Mouse (Mus musculus) hindbrain, embryonic 15.5 days (tissue): ENCODE data around the gene Ptgdr. TPM values are rescaled to one million over a fixed set of nuclear protein-coding genes. Genes with fewer than 3 reads are reported as not detected.
"Not testable (repeated sequence)": the region's sequence is repeated elsewhere in the genome, so short reads cannot be mapped to it uniquely, and the experiment has no call there.

Experiments
- ATAC-seq: fragments of 200-750 bp; cut with Nextera tagmentation; 2 replicates; pipeline ENCODE4 v1.8.0; 2017; ENCODE audit warnings: low read depth, moderate number of reproducible peaks, moderate TSS enrichment; ENCODE audit not compliant: low FRiP score
- H3K27ac ChIP-seq: fragments of 300-500 bp; sonication (generic); replicated peaks from 2 replicates; pipeline ENCODE4 v1.5.1; 2015; ENCODE audit warnings: mild to moderate bottlenecking, inconsistent platforms
- H3K27me3 ChIP-seq: fragments of 300-500 bp; sonication (generic); 2 replicates; pipeline ENCODE4 v1.6.1; 2015; ENCODE audit warnings: control low read depth, inconsistent platforms
- H3K36me3 ChIP-seq: fragments of 300-500 bp; sonication (generic); 2 replicates; pipeline ENCODE4 v1.6.1; 2015; ENCODE audit warnings: control low read depth, inconsistent platforms
- H3K4me1 ChIP-seq: fragments of 300-500 bp; sonication (generic); replicated peaks from 2 replicates; pipeline ENCODE4 v1.6.1; 2015; ENCODE audit warnings: control low read depth, inconsistent platforms
- H3K4me2 ChIP-seq: fragments of 300-500 bp; sonication (generic); 2 replicates; pipeline ENCODE4 v1.6.1; 2015; ENCODE audit warnings: moderate library complexity, mild to moderate bottlenecking, inconsistent platforms
- H3K4me3 ChIP-seq: fragments of 300-500 bp; sonication (generic); 2 replicates; pipeline ENCODE4 v1.5.1; 2015; ENCODE audit warnings: mild to moderate bottlenecking, inconsistent platforms
- H3K9ac ChIP-seq: fragments of 300-500 bp; sonication (generic); 2 replicates; pipeline ENCODE4 v1.6.1; 2015; ENCODE audit warnings: inconsistent platforms
- H3K9me3 ChIP-seq: fragments of 300-500 bp; sonication (generic); 2 replicates; pipeline ENCODE4 v1.6.1; 2016; ENCODE audit warnings: control low read depth, inconsistent platforms
- WGBS: fragments of 180-500 bp; shearing (Covaris S2); methylation state at CpG from one replicate; pipeline ENCODE4 v1.1.7; 2015; 5-methylcytosine and 5-hydroxymethylcytosine counted together
- polyA plus RNA-seq: library from polyadenylated mRNA; unstranded; fragments of >200 nt; fragmentation: Nextera tagmentation; extraction: Ambion mirVana; gene quantifications from 2 replicates; pipeline ENCODE4 v1.2.1, GENCODE M21; 2015

Gene Ptgdr
- polyA plus RNA-seq, result 0.34 and 0.41 TPM in 2 replicates

- peak; percentile 62 for ATAC-seq
- no peaks in the 10 kb centered on the region for H3K9me3 ChIP-seq
- H3K9ac ChIP-seq, result peak within 1 kb of the TSS; percentile 45
Measured at GRCm38 (mm10) chr14:44858868-44859613, at the start of gene Ptgdr. TSS of gene Ptgdr (minus strand) at chr14:44859375.

GRCm38 (mm10) chr14:44907774-44908173, 48.6 kb upstream of the Ptgdr start:
- WGBS, result 87% methylated on average over 5 of the region's 5 CpGs
- no peak for ATAC-seq
- H3K4me1 ChIP-seq, result no peaks in the 10 kb centered on the region
- H3K9ac ChIP-seq, result no peak overlapping the region
- H3K27me3 ChIP-seq, result no peaks in the 10 kb centered on the region
- H3K9me3 ChIP-seq, result no peaks in the 10 kb centered on the region
- H3K4me2 ChIP-seq, result no peak overlapping the region
- H3K36me3 ChIP-seq, result no peaks in the 10 kb centered on the region
- no peak overlapping the region for H3K4me3 ChIP-seq
- H3K27ac ChIP-seq, result no peak overlapping the region

More at GRCm38 (mm10) chr14:44858868-44859613, at the start of gene Ptgdr:
- Histone ChIP-seq H3K27me3 (peaks cover 19% of the 10 kb centered on the region), H3K36me3 (no peaks in the 10 kb centered on the region), H3K27ac (no peak within 1 kb of the TSS), H3K4me3 (peak within 1 kb of the TSS; percentile 43), H3K4me1 (peaks cover 15% of the 10 kb centered on the region), H3K4me2 (peak within 1 kb of the TSS; percentile 80)
- WGBS, result 2% methylated on average over 32 of the region's 32 CpGs

DNA sequence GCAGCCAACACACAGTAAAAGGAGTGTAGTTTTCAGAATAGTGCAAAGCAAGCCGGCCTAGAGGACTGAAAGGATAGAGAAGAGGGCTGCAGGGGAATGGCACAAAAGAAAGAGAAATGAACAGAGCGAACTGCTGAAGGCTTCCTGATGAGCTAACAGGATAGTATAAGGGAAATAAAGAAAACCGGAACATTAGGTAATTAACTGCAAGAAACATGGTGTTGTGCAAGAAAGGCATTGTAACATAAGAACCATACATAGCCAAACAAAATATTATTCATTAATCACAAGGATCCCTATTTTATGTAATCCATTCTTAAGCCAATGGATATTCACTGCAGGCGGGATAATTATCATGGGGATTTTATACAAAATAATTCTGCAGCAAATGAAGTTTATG, 45.0 kb upstream of the Ptgdr start:
- Histone ChIP-seq H3K27me3 (no peaks in the 10 kb centered on the region), H3K4me1 (no peaks in the 10 kb centered on the region), H3K9me3 (no peaks in the 10 kb centered on the region), H3K36me3 (no peaks in the 10 kb centered on the region), H3K4me2 (no peak overlapping the region), H3K27ac (no peak overlapping the region), H3K9ac (no peak overlapping the region), H3K4me3 (no peak overlapping the region)
- WGBS, result 79% methylated on average over 4 of the region's 4 CpGs
- no peak for ATAC-seq

DNA sequence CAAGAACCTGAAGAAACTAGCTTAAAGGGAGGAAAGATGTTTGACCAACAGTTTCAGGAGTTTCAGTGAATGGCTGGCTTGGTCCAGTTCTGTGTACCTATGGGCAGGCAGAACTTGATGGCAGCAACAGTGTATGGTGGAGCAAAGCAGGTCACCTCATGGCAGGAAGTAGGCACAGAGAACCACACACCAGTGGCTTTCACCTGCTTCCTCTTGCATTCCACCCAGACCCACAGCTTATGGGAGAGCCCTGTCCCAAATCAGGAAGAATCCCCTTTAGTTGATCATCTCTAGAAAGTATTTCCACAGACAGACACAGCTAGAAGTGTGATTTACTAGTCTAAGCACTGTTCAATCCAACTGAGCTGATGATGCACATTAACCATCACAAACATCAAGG, 42.6 kb upstream of the Ptgdr start:
- ATAC-seq, H3K27me3 ChIP-seq, H3K4me2 ChIP-seq, H3K4me3 ChIP-seq, H3K27ac ChIP-seq, H3K9ac ChIP-seq, H3K36me3 ChIP-seq, H3K9me3 ChIP-seq, H3K4me1 ChIP-seq: not testable (repeated sequence)

DNA sequence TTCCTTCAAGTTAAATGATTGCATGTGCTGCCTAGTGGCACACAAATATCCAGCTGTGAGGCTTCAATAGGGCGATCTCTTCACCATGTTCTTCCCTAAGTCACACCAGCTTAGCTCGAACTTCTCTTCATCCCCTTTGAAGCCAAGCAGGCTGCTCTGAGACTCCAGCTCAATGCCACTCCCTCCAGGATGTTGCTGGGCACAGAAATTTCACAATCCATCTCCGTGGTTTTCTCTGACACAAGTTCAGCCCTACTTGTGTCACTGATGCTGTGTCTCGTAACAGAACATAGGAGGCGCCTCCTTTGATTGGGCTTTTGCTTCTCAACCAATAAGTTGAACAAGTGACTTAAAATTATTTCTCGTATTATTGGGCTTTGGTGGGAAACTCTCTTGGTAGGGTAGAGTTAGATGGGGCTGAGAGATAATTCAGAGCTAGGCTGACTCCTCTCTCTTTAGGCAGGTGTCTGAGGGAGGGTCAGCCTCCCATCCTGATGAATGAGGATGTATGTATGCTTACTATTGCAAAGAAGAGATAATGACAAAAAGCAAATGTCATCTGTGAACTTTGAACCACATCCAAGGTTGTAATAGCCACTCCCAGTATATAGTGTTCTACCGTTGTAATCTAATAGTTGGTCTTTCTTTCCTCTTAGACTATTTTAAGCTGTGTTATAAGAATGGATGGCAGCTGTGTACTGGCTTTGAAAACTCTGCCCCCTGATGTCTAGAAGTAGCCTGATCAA, 32.4 kb upstream of the Ptgdr start:
- Histone ChIP-seq H3K36me3 (no peaks in the 10 kb centered on the region), H3K9me3 (no peaks in the 10 kb centered on the region), H3K4me1 (no peaks in the 10 kb centered on the region), H3K27ac (no peak overlapping the region), H3K9ac (no peak overlapping the region), H3K27me3 (no peaks in the 10 kb centered on the region), H3K4me3 (no peak overlapping the region), H3K4me2 (no peak overlapping the region)
- ATAC-seq, result no peak
- 70% methylated on average over 7 of the region's 7 CpGs for WGBS

- ATAC-seq, result no peak
Measured at GRCm38 (mm10) chr14:44869686-44870085, 10.5 kb upstream of the Ptgdr start.

GRCm38 (mm10) chr14:44865661-44866060, 6.5 kb upstream of the Ptgdr start:
- no peak overlapping the region for H3K4me3 ChIP-seq
- H3K9ac ChIP-seq, result no peak overlapping the region
- H3K4me2 ChIP-seq, result no peak overlapping the region
- 89% methylated on average over 8 of the region's 8 CpGs for WGBS
- no peak for ATAC-seq
- H3K27ac ChIP-seq, result no peak overlapping the region
- H3K27me3 ChIP-seq, result no peaks in the 10 kb centered on the region
- H3K4me1 ChIP-seq, result 0 out of 2 replicates have a peak, but pooled peaks cover 3% of the 10 kb centered on the region
- H3K9me3 ChIP-seq, result no peaks in the 10 kb centered on the region
- no peaks in the 10 kb centered on the region for H3K36me3 ChIP-seq

More at GRCm38 (mm10) chr14:44869686-44870085, 10.5 kb upstream of the Ptgdr start:
- Histone ChIP-seq H3K4me2 (no peak overlapping the region), H3K27me3 (no peaks in the 10 kb centered on the region), H3K9me3 (no peaks in the 10 kb centered on the region), H3K36me3 (no peaks in the 10 kb centered on the region), H3K4me1 (no peaks in the 10 kb centered on the region), H3K27ac (no peak overlapping the region), H3K4me3 (no peak overlapping the region), H3K9ac (no peak overlapping the region)
- 84% methylated on average over 6 of the region's 6 CpGs for WGBS

DNA sequence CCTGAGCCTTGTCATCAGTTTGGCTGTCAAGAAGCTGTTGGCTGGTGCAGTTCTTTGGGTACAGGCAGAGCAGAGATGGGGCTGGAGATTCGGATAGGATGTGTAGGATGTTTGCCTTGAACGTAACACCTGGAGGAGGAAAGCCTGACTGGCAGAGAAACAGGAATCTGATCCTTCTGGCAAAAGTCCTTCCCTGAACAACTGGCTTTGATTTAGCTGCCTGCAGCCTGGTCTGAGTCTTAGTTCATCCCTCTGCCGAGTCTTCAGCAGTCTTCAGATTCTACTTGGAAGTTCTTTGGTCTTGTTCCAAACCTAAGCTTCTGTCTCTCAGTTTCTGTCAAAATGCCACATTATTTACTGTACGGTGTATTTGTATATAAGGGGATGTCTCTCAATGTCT, 3.9 kb upstream of the Ptgdr start:
- Histone ChIP-seq H3K27me3 (peaks cover 14% of the 10 kb centered on the region; the same call in 1 of the 2 replicates), H3K9ac (no peak overlapping the region), H3K36me3 (no peaks in the 10 kb centered on the region), H3K4me3 (no peak overlapping the region), H3K9me3 (no peaks in the 10 kb centered on the region), H3K4me2 (no peak overlapping the region), H3K4me1 (peaks cover 15% of the 10 kb centered on the region), H3K27ac (no peak overlapping the region)
- no peak for ATAC-seq
- WGBS, result 63% methylated on average over 4 of the region's 4 CpGs

DNA sequence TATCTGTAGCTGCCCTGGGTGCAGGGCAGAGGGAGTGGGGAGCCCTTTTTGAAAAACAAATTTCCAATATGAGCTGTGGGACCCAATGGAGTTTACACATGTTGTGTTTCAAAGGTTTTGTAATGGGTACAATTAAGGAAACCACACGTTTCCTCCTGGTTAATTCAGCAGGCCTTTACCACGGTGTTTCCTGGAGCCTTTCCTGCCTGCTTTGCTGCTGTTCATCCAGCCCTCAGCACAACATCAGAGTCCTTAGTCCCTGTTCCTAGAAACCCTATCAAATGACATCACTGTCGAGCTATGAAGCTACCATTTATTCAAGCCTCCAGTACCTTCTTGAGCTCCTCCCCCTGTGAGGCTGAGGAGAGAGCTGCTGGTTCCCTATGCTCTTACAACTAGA, 2.0 kb upstream of the Ptgdr start:
- peaks cover 15% of the 10 kb centered on the region for H3K4me1 ChIP-seq
- no peak overlapping the region for H3K4me3 ChIP-seq
- no peak overlapping the region for H3K9ac ChIP-seq
- no peak overlapping the region for H3K27ac ChIP-seq
- WGBS, result 77% methylated on average over 3 of the region's 3 CpGs
- no peaks in the 10 kb centered on the region for H3K9me3 ChIP-seq
- no peak overlapping the region for H3K4me2 ChIP-seq
- H3K27me3 ChIP-seq, result peaks cover 19% of the 10 kb centered on the region
- ATAC-seq, result no peak
- H3K36me3 ChIP-seq, result no peaks in the 10 kb centered on the region

DNA sequence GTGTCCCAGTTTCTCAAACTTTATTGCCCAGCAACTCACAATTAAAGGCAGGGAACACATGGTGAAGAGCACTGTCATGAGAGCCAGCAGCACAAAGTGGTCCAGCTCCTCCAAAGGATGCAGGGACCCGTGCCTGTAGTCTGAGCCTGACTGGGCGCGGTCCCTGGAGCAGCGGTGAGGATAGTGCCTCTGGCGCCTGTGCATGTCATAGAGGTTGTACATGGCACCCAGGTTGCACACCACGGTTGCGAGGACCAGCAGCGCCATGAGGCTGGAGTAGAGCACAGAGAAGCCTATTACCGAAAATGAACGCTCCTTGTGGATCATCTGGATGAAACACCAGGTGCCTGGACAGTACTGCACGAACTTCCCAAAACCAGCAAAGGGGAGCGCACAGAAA, 803 bp downstream of the Ptgdr start:
- ATAC-seq, result peak; percentile 7; the same call in 1 of the 2 replicates
- 15% methylated on average over 12 of the region's 12 CpGs for WGBS

GRCm38 (mm10) chr14:44850637-44851036, 8.5 kb downstream of the Ptgdr start:
- not testable (repeated sequence) for H3K27ac ChIP-seq, H3K9ac ChIP-seq, H3K4me3 ChIP-seq, H3K4me2 ChIP-seq, H3K9me3 ChIP-seq, H3K27me3 ChIP-seq, H3K36me3 ChIP-seq, H3K4me1 ChIP-seq
- ATAC-seq, result peak; percentile 79; the same call in 1 of the 2 replicates
- 5% methylated on average over 3 of the region's 3 CpGs for WGBS

More for the DNA sequence above, 803 bp downstream of the Ptgdr start:
- Histone ChIP-seq H3K36me3 (no peaks in the 10 kb centered on the region), H3K4me1 (peaks cover 12% of the 10 kb centered on the region), H3K9me3 (no peaks in the 10 kb centered on the region), H3K4me3 (peak overlapping the region; percentile 43), H3K27ac (no peak overlapping the region), H3K9ac (no peak overlapping the region), H3K27me3 (peaks cover 19% of the 10 kb centered on the region), H3K4me2 (peak overlapping the region; percentile 80)

DNA sequence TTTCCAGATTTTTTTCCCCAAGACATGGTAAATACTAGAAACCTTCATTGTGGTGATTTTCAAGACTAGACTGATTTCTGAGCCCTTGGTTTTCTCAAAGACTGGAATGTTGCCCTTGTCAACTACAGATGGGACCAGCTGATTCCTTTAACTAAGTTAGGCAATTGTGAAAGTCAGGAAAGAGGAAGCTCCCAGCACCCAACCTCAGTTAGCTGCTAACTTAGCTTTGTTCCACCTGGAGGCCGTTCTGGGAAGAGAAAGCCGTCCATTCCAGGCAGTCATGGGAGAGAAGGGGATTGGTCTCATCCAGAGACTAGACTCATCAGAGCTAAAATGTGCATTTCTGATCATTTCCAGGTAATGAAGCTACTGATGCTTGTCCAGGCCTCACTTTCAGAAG, 11.4 kb downstream of the Ptgdr start:
- no peak for ATAC-seq
- Histone ChIP-seq H3K36me3 (no peaks in the 10 kb centered on the region), H3K4me1 (0 out of 2 replicates have a peak, but pooled peaks cover 3% of the 10 kb centered on the region), H3K27me3 (no peaks in the 10 kb centered on the region), H3K4me2 (no peak overlapping the region), H3K9me3 (no peaks in the 10 kb centered on the region), H3K9ac (no peak overlapping the region), H3K4me3 (no peak overlapping the region), H3K27ac (no peak overlapping the region)
- WGBS, result 90% methylated on average over 2 of the region's 2 CpGs
